Mouse (Mus musculus) ES-Bruce4 (cell line): Measurements from ENCODE around the gene Hras.

Source experiments
- CTCF ChIP-seq: IDR thresholded peaks from one replicate; pipeline ENCODE4 v1.8.1; 2011; ENCODE audit warnings: low read depth, low read length
- POLR2A ChIP-seq: IDR thresholded peaks from one replicate; pipeline ENCODE4 v1.8.1; 2011; ENCODE audit warnings: low read length; ENCODE audit not compliant: insufficient read depth

- TF ChIP-seq CTCF = no peak
- no peak for TF ChIP-seq POLR2A
Measured at GRCm38 (mm10) chr7:141205504-141205903, 11.7 kb upstream of the Hras start.
